Comparison of ENCODE assay signal across 13 mouse cellular contexts in the genomic region with DNA sequence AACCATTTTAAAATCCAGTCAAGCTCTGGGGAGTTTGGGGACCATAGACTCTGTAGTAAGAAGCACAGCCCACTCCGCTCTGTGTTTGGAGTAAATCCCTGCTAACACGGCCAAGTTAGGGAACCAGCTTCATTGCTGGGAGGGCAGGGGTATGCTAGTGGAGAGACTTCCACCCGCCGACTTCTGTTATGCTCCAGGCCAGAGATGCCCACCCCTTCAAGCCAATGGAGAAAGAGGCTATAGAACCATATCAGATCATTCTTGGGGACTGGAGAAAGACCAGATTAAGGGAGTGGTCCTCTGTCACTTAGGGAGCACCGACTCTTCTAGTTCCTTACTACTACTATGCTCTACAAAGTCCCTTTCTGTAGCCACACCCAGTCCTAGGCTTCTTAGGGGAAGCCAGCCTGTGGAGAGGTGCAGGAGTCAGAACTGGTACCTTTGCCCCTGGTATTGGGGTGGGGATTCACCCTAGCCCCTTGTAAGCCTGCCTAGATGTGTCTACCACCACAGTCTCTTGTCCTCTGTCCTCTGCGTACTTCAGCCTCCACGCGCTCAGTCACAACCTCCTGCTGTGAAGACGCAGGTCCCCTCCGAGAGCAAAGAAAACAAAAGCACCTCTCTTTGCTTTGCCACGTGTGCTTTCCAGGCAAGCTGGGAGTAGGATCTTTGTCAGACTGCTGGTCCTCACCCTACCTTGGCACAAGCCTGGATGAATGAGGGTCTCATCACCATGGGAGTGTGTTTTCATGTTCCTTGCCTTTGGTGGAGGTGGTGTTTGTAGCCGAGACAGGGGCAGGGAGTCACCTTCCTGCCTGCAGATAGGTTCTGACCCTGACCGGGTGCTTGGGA. TPM values are rescaled to one million over a fixed set of nuclear protein-coding genes. Genes with fewer than 3 reads are reported as not detected.
A peak's percentile ranks its signal among the peaks of the same experiment; 100 is the strongest.
DNase-seq lines count a peak whose midpoint lies in the region; ATAC-seq and TF ChIP-seq lines count a peak whose summit lies in the region.
"Had no signal": no experiment of that assay in that cellular context is flagged by ENCODE, and none has a peak within 500 bp of the region (broad histone marks: within the 10 kb centered on the region; RNA-seq: fewer than 3 reads in every experiment).

No protein-coding gene starts in this region.

- DNase-seq in retina, postnatal 1 day, result peak; percentile 21
- no peak for DNase-seq in retina, embryonic 14.5 days (ENCODE audit: low spot score)
- no peak for DNase-seq in forebrain, postnatal 0 days
- DNase-seq in gastrocnemius, postnatal 25 days, result no peak
- DNase-seq in thymus, postnatal 36 days, result no peak
- DNase-seq: cerebellum, adult 11 months had no signal

- H3K27me3 ChIP-seq in intestine, embryonic 16.5 days (replicated peaks; ENCODE audit: control insufficient read depth, insufficient read depth, low read length), result peaks cover 70% of the 10 kb centered on the region
- H3K27me3 ChIP-seq in intestine, embryonic 15.5 days (replicated peaks), result peaks cover 78% of the 10 kb centered on the region
- peaks cover 45% of the 10 kb centered on the region for H3K27me3 ChIP-seq in forebrain, postnatal 0 days (ENCODE audit: insufficient read depth, low read length)

- H3K4me1 ChIP-seq in intestine, embryonic 16.5 days (ENCODE audit: control insufficient read depth, insufficient read depth, low read length), result peaks cover 21% of the 10 kb centered on the region
- H3K4me1 ChIP-seq in intestine, embryonic 15.5 days (replicated peaks), result peaks cover 19% of the 10 kb centered on the region
- no peaks in the 10 kb centered on the region; the same call in 1 of the 2 replicates for H3K4me1 ChIP-seq in forebrain, postnatal 0 days (ENCODE audit: insufficient read depth)

- no peak for ATAC-seq in intestine, embryonic 16.5 days
- ATAC-seq in intestine, embryonic 15.5 days, result no peak
- ATAC-seq in forebrain, postnatal 0 days, result no peak

- no peak for TF ChIP-seq CTCF in forebrain, postnatal 0 days (IDR thresholded peaks at IDR 0.05; ENCODE audit: low read depth)

- no peak overlapping the region for H3K4me2 ChIP-seq in intestine, embryonic 16.5 days (ENCODE audit: low read depth, low read length)
- H3K4me2 ChIP-seq in intestine, embryonic 15.5 days (replicated peaks), result no peak overlapping the region
- H3K4me2 ChIP-seq in forebrain, postnatal 0 days (ENCODE audit: low read depth), result peak overlapping the region; percentile 61

- 22% methylated on average over 13 of the region's 13 CpGs for WGBS in intestine, embryonic 16.5 days
- 17% methylated on average over 13 of the region's 13 CpGs for whole genome bisulfite sequencing in intestine, embryonic 15.5 days
- WGBS in forebrain, postnatal 0 days, result 30% methylated on average over 13 of the region's 13 CpGs

- no peaks in the 10 kb centered on the region for H3K9me3 ChIP-seq in intestine, embryonic 16.5 days (ENCODE audit: control insufficient read depth, low read length)
- no peaks in the 10 kb centered on the region for H3K9me3 ChIP-seq in intestine, embryonic 15.5 days
- H3K9me3 ChIP-seq in forebrain, postnatal 0 days (ENCODE audit: low read length), result no peaks in the 10 kb centered on the region

- H3K4me3 ChIP-seq in intestine, embryonic 16.5 days (ENCODE audit: low read length), result no peak overlapping the region
- no peak overlapping the region for H3K4me3 ChIP-seq in intestine, embryonic 15.5 days (replicated peaks)
- no peak overlapping the region for H3K4me3 ChIP-seq in forebrain, postnatal 0 days (ENCODE audit: low read depth, low read length)

- H3K9ac ChIP-seq in intestine, embryonic 16.5 days (ENCODE audit: low read depth, low read length), result peak overlapping the region; percentile 14; the same call in 1 of the 2 replicates
- no peak overlapping the region for H3K9ac ChIP-seq in intestine, embryonic 15.5 days
- H3K9ac ChIP-seq in forebrain, postnatal 0 days, result no peak overlapping the region

- no peaks in the 10 kb centered on the region for H3K36me3 ChIP-seq in intestine, embryonic 16.5 days (ENCODE audit: control insufficient read depth, insufficient read depth, low read length)
- no peaks in the 10 kb centered on the region for H3K36me3 ChIP-seq in intestine, embryonic 15.5 days
- no peaks in the 10 kb centered on the region for H3K36me3 ChIP-seq in forebrain, postnatal 0 days (ENCODE audit: insufficient read depth)

- H3K27ac ChIP-seq in intestine, embryonic 16.5 days (ENCODE audit: low read length), result no peak overlapping the region
- no peak overlapping the region for H3K27ac ChIP-seq in intestine, embryonic 15.5 days
- no peak overlapping the region for H3K27ac ChIP-seq in forebrain, postnatal 0 days (ENCODE audit: low read depth, low read length)

RNA-seq across cellular contexts. Expression of gene Prdm16, which starts 3.1 kb away (rescaled TPM):
- polyA plus RNA-seq in intestine, embryonic 16.5 days (2015; fragmentation: Nextera tagmentation; extraction: Ambion mirVana), result 15.2 and 17.6 TPM in 2 replicates
- 16.4 and 17.7 TPM in 2 replicates for polyA plus RNA-seq in intestine, embryonic 15.5 days (2015; fragmentation: Nextera tagmentation; extraction: Ambion mirVana)
- 9.8 and 10.7 TPM in 2 replicates for total RNA-seq in forebrain, postnatal 0 days (2014; rRNA removed)
- 7.8 and 16.3 TPM in 2 replicates for polyA plus RNA-seq in forebrain, postnatal 0 days (2015; fragmentation: Nextera tagmentation; extraction: Ambion mirVana)
- total RNA-seq in gastrocnemius, postnatal 25 days (2021), result 1 to 10 TPM; 1.7 to 3.0 TPM

RNA-seq across cellular contexts. Expression of gene Actrt2, which starts 27.9 kb away (rescaled TPM):
- polyA plus RNA-seq in intestine, embryonic 16.5 days (2015; fragmentation: Nextera tagmentation; extraction: Ambion mirVana), result not detected in 2 replicates
- polyA plus RNA-seq in intestine, embryonic 15.5 days (2015; fragmentation: Nextera tagmentation; extraction: Ambion mirVana), result not detected in 2 replicates
- not detected in 2 replicates for total RNA-seq in forebrain, postnatal 0 days (2014; rRNA removed)
- polyA plus RNA-seq in forebrain, postnatal 0 days (2015; fragmentation: Nextera tagmentation; extraction: Ambion mirVana), result not detected in 2 replicates
- total RNA-seq in gastrocnemius, postnatal 25 days (2021), result not detected
- total RNA-seq: adrenal gland, adult 18-20 months; ES-E14; hematopoietic stem cell, adult 5-6 weeks; layer of hippocampus, postnatal 25 days had no signal
- polyA plus RNA-seq: lung, adult 2 months had no signal
